Mouse (Mus musculus) embryonic facial prominence, embryonic 11.5 days (tissue): ENCODE results near the gene Rsad2. TPM values are rescaled to one million over a fixed set of nuclear protein-coding genes. Genes with fewer than 3 reads are reported as not detected.
"Not testable (repeated sequence)": the region's sequence is repeated elsewhere in the genome, so short reads cannot be mapped to it uniquely, and the experiment has no call there.

Experiments
- ATAC-seq: fragments of 200-750 bp; cut with Nextera tagmentation; replicated peaks from 2 replicates; pipeline ENCODE4 v1.8.0; 2017; ENCODE audit warnings: low read depth; ENCODE audit not compliant: insufficient number of reproducible peaks, low FRiP score, low TSS enrichment
- DNase-seq: peaks from one replicate; pipeline ENCODE4 v3.0.0-alpha.2; 2015; ENCODE audit warnings: low spot score
- H3K27ac ChIP-seq: fragments of 300-500 bp; sonication (generic); replicated peaks from 2 replicates; pipeline ENCODE4 v1.5.1; 2014; ENCODE audit warnings: mild to moderate bottlenecking, low read depth, low read length, control low read depth
- H3K27me3 ChIP-seq: fragments of 300-500 bp; sonication (generic); 2 replicates; pipeline ENCODE4 v1.6.1; 2014; ENCODE audit warnings: mild to moderate bottlenecking, low read length, moderate library complexity, mixed read lengths; ENCODE audit not compliant: control insufficient read depth, insufficient read depth
- H3K36me3 ChIP-seq: fragments of 300-500 bp; sonication (generic); replicated peaks from 2 replicates; pipeline ENCODE4 v1.6.1; 2014; ENCODE audit warnings: low read depth, mild to moderate bottlenecking, low read length, moderate library complexity, mixed read lengths; ENCODE audit not compliant: control insufficient read depth, insufficient read depth
- H3K4me1 ChIP-seq: fragments of 300-500 bp; sonication (generic); 2 replicates; pipeline ENCODE4 v1.6.1; 2014; ENCODE audit warnings: low read length, mixed read lengths; ENCODE audit not compliant: control insufficient read depth, insufficient read depth
- H3K4me2 ChIP-seq: fragments of 300-500 bp; sonication (generic); 2 replicates; pipeline ENCODE4 v1.6.1; 2014; ENCODE audit warnings: low read depth, mild to moderate bottlenecking, control low read depth, low read length, moderate library complexity
- H3K4me3 ChIP-seq: fragments of 300-500 bp; sonication (generic); 2 replicates; pipeline ENCODE4 v1.5.1; 2014; ENCODE audit warnings: low read depth, low read length, control low read depth
- H3K9ac ChIP-seq: fragments of 300-500 bp; sonication (generic); replicated peaks from 2 replicates; pipeline ENCODE4 v1.6.1; 2014; ENCODE audit warnings: mild to moderate bottlenecking, control low read depth, low read length
- H3K9me3 ChIP-seq: fragments of 300-500 bp; sonication (generic); replicated peaks from 2 replicates; pipeline ENCODE4 v1.6.1; 2016; ENCODE audit warnings: mild to moderate bottlenecking, low read length, inconsistent platforms, mixed read lengths; ENCODE audit not compliant: control insufficient read depth
- WGBS: fragments of 180-500 bp; shearing (Covaris S2); extraction: QIAGEN DNeasy Blood & Tissue Kit; methylation state at CpG from one replicate; pipeline ENCODE4 v1.1.7; 2014; 5-methylcytosine and 5-hydroxymethylcytosine counted together
- polyA plus RNA-seq: library from polyadenylated mRNA; unstranded; fragments of >200 nt; fragmentation: Nextera tagmentation; extraction: Ambion mirVana; gene quantifications from 2 replicates; pipeline ENCODE4 v1.2.1, GENCODE M21; 2014

Gene Rsad2
- 0.67 and 1.0 TPM in 2 replicates for polyA plus RNA-seq

GRCm38 (mm10) chr12:26456028-26456698 lies at the start of gene Rsad2:
Gene Rsad2, minus strand, starts transcription at chr12:26456452.
- H3K4me3 ChIP-seq = no peak within 1 kb of the TSS
- ATAC-seq (peak; percentile 44; the same call in 1 of the 2 replicates), DNase-seq (peak; percentile 45)
- H3K4me1 ChIP-seq = peaks cover 2% of the 10 kb centered on the region; the same call in 1 of the 2 replicates
- no peaks in the 10 kb centered on the region for H3K9me3 ChIP-seq
- H3K9ac ChIP-seq = no peak within 1 kb of the TSS
- 56% methylated on average over 13 of the region's 13 CpGs for WGBS
- no peaks in the 10 kb centered on the region for H3K36me3 ChIP-seq
- H3K27ac ChIP-seq = no peak within 1 kb of the TSS
- no peaks in the 10 kb centered on the region for H3K27me3 ChIP-seq
- no peak within 1 kb of the TSS for H3K4me2 ChIP-seq

- no peak for ATAC-seq
- WGBS = 81% methylated on average over 3 of the region's 3 CpGs
Observed at GRCm38 (mm10) chr12:26501042-26501441, 44.8 kb upstream of the Rsad2 start.

GRCm38 (mm10) chr12:26489942-26490341 lies 33.7 kb upstream of the Rsad2 start:
- Histone ChIP-seq H3K27me3 (no peaks in the 10 kb centered on the region), H3K4me3 (no peak overlapping the region), H3K4me1 (no peaks in the 10 kb centered on the region), H3K36me3 (no peaks in the 10 kb centered on the region), H3K9me3 (no peaks in the 10 kb centered on the region), H3K9ac (no peak overlapping the region), H3K4me2 (no peak overlapping the region), H3K27ac (no peak overlapping the region)
- DNase-seq (peak; percentile 18), ATAC-seq (no peak)
- 93% methylated on average over 1 of the region's 1 CpGs for WGBS

More at GRCm38 (mm10) chr12:26501042-26501441, 44.8 kb upstream of the Rsad2 start:
- H3K9ac ChIP-seq = no peak overlapping the region
- no peaks in the 10 kb centered on the region for H3K27me3 ChIP-seq
- no peak overlapping the region for H3K27ac ChIP-seq
- no peaks in the 10 kb centered on the region for H3K4me1 ChIP-seq
- no peak overlapping the region for H3K4me3 ChIP-seq
- H3K9me3 ChIP-seq = no peaks in the 10 kb centered on the region
- H3K4me2 ChIP-seq = no peak overlapping the region
- no peaks in the 10 kb centered on the region for H3K36me3 ChIP-seq
- DNase-seq = no peak

- Histone ChIP-seq H3K27ac (no peak overlapping the region), H3K27me3 (no peaks in the 10 kb centered on the region), H3K9me3 (no peaks in the 10 kb centered on the region), H3K4me2 (no peak overlapping the region), H3K9ac (no peak overlapping the region), H3K4me1 (no peaks in the 10 kb centered on the region), H3K36me3 (no peaks in the 10 kb centered on the region), H3K4me3 (no peak overlapping the region)
- WGBS = 39% methylated on average over 5 of the region's 5 CpGs
- ATAC-seq (no peak), DNase-seq (no peak)
Observed at GRCm38 (mm10) chr12:26488617-26489274, 32.5 kb upstream of the Rsad2 start.

- DNase-seq (peak; percentile 77), ATAC-seq (no peak)
- Histone ChIP-seq H3K4me3 (no peak overlapping the region), H3K4me2 (no peak overlapping the region), H3K27ac (0 out of 2 replicates have a peak overlapping the region, but pooled peaks have one; percentile 2), H3K27me3 (no peaks in the 10 kb centered on the region), H3K36me3 (no peaks in the 10 kb centered on the region), H3K9me3 (no peaks in the 10 kb centered on the region), H3K4me1 (no peaks in the 10 kb centered on the region), H3K9ac (no peak overlapping the region)
- 40% methylated on average over 14 of the region's 14 CpGs for WGBS
Observed at GRCm38 (mm10) chr12:26487874-26488616, 31.8 kb upstream of the Rsad2 start.

- not testable (repeated sequence) for H3K27ac ChIP-seq, H3K27me3 ChIP-seq, H3K4me1 ChIP-seq, H3K9ac ChIP-seq, DNase-seq, H3K4me2 ChIP-seq, ATAC-seq, H3K9me3 ChIP-seq, H3K4me3 ChIP-seq, H3K36me3 ChIP-seq
- 90% methylated on average over 12 of the region's 12 CpGs for WGBS
Observed at GRCm38 (mm10) chr12:26485738-26486580, 29.7 kb upstream of the Rsad2 start.

- H3K4me2 ChIP-seq = no peak overlapping the region
- H3K9me3 ChIP-seq = no peaks in the 10 kb centered on the region
- no peak overlapping the region for H3K9ac ChIP-seq
- H3K27me3 ChIP-seq = no peaks in the 10 kb centered on the region
- no peaks in the 10 kb centered on the region for H3K4me1 ChIP-seq
- H3K36me3 ChIP-seq = no peaks in the 10 kb centered on the region
- no peak overlapping the region for H3K4me3 ChIP-seq
- WGBS = 89% methylated on average over 18 of the region's 18 CpGs
- H3K27ac ChIP-seq = no peak overlapping the region
- DNase-seq = no peak
- no peak for ATAC-seq
Observed at GRCm38 (mm10) chr12:26478196-26479004, 22.1 kb upstream of the Rsad2 start.
